Mouse (Mus musculus) urinary bladder, postnatal 14 days (tissue): ENCODE measurements around the gene Clec9a.
A peak's percentile ranks its signal among the peaks of the same experiment; 100 is the strongest.

ENCODE experiments used
- DNase-seq: peaks from one replicate; pipeline ENCODE4 v3.0.0; 2021; ENCODE audit warnings: low spot score

Gene Clec9a

GRCm38 (mm10) chr6:129408562-129408961, at the start of gene Clec9a:
Gene Clec9a (plus strand): TSS chr6:129408862.
- no peak for DNase-seq

GRCm38 (mm10) chr6:129359515-129359914, 49.1 kb upstream of the Clec9a start:
- DNase-seq = no peak

GRCm38 (mm10) chr6:129363942-129364341, 44.7 kb upstream of the Clec9a start:
- no peak for DNase-seq

- DNase-seq = peak; percentile 9
Observed at GRCm38 (mm10) chr6:129365959-129366359, 42.7 kb upstream of the Clec9a start.

GRCm38 (mm10) chr6:129369374-129370132, 39.1 kb upstream of the Clec9a start:
- no peak for DNase-seq

- no peak for DNase-seq
Observed at GRCm38 (mm10) chr6:129374937-129375471, 33.7 kb upstream of the Clec9a start.

GRCm38 (mm10) chr6:129380454-129380853, 28.2 kb upstream of the Clec9a start:
- no peak for DNase-seq

- DNase-seq = no peak
Observed at GRCm38 (mm10) chr6:129381736-129382135, 26.9 kb upstream of the Clec9a start.

GRCm38 (mm10) chr6:129383466-129383865, 25.2 kb upstream of the Clec9a start:
- no peak for DNase-seq

- DNase-seq = no peak
Observed at GRCm38 (mm10) chr6:129385000-129385399, 23.7 kb upstream of the Clec9a start.

GRCm38 (mm10) chr6:129385774-129386173, 22.9 kb upstream of the Clec9a start, which contains the start of gene Clec12b:
Gene Clec12b (minus strand): TSS chr6:129385874.
- DNase-seq = no peak

GRCm38 (mm10) chr6:129393087-129393720, 15.5 kb upstream of the Clec9a start:
- DNase-seq = no peak

- no peak for DNase-seq
Observed at GRCm38 (mm10) chr6:129393732-129394131, 14.9 kb upstream of the Clec9a start.

- DNase-seq = no peak
Observed at GRCm38 (mm10) chr6:129396997-129397396, 11.7 kb upstream of the Clec9a start, which contains the start of gene Clec1b. Gene Clec1b (plus strand): TSS chr6:129397297.

- peak; percentile 5 for DNase-seq
Observed at GRCm38 (mm10) chr6:129399945-129400344, 8.7 kb upstream of the Clec9a start.

- no peak for DNase-seq
Observed at GRCm38 (mm10) chr6:129402404-129402803, 6.3 kb upstream of the Clec9a start.

GRCm38 (mm10) chr6:129403391-129403790, 5.3 kb upstream of the Clec9a start:
- DNase-seq = no peak

- no peak for DNase-seq
Observed at GRCm38 (mm10) chr6:129405999-129406398, 2.7 kb upstream of the Clec9a start.

- no peak for DNase-seq
Observed at GRCm38 (mm10) chr6:129407324-129407723, 1.3 kb upstream of the Clec9a start.

GRCm38 (mm10) chr6:129414177-129414576, 5.5 kb downstream of the Clec9a start:
- no peak for DNase-seq

GRCm38 (mm10) chr6:129422311-129422710, 13.6 kb downstream of the Clec9a start:
- DNase-seq = no peak

GRCm38 (mm10) chr6:129423040-129423733, 14.5 kb downstream of the Clec9a start:
- DNase-seq = peak; percentile 8

- peak; percentile 47 for DNase-seq
Observed at GRCm38 (mm10) chr6:129423734-129424072, 15.0 kb downstream of the Clec9a start.
